Mouse (Mus musculus): ENCODE measurements around the gene Epn3.

Gene Epn3

DNA sequence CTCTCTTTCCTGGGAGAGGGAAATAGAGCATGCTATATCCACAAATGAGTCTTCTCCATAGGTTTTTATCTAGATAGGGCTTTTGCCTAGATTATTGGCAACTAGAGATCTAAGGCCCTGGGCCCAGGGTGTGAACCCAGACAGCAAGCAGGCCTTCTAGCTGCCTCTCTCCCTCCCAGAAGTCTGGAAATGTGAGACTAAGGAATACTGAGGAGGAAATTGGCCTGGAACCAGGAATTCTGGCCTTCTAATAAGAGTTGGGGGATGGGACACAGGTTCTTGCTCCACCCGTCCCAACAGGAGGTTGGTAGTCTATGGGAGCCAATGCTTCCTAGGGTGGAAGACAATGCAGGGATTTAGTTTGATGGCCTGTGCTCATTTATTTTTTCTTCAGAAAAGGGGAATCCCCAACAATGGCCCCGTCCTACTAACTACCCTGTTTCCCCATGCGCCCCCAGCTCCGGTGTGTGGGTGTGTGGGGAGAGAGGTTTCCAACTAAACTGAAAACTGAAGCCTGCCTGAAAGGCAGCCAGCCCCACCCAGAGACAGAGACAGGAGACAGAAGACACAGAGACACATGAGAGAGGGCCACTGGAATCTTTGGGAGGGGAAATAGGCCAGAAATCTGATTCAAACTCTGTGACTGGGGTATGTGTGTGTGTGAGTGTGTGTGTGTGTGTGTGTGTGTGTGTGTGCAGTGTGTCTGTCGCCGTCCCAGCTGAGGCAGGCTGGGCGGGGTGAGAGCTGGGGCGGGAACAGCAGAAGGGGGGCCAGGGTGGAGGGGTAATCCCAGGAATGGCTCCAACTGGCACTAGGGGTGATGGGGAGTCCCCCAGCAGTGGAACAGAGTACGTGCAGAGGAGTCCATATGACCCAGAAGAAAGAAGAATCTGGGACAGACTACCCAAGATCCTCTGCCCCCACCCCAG lies 30.4 kb downstream of the Epn3 start:
- no peak for DNase-seq

DNA sequence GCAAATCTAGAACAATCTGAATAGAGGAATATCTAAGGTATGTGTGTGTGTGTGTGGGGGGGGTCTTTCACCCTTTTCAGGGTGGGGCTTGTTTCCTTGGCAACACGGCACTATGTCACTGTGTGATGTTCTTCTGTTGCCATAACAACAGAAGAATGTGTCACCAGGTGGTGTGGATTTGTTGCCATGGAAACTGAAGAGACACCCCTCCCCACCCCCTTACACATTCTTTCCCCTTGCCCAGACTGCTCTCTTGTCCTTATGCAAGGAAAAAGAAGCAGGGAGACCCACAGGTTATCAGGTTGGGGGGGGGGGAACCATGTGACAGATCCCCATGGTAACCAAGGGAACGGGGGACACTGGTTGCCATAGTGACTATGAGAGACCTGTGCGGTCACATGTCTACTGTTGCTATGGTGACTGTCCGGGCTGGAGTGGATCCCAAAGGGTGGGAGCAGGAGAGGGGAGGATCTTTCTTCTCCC lies 31.2 kb downstream of the Epn3 start:
- DNase-seq = no peak

DNA sequence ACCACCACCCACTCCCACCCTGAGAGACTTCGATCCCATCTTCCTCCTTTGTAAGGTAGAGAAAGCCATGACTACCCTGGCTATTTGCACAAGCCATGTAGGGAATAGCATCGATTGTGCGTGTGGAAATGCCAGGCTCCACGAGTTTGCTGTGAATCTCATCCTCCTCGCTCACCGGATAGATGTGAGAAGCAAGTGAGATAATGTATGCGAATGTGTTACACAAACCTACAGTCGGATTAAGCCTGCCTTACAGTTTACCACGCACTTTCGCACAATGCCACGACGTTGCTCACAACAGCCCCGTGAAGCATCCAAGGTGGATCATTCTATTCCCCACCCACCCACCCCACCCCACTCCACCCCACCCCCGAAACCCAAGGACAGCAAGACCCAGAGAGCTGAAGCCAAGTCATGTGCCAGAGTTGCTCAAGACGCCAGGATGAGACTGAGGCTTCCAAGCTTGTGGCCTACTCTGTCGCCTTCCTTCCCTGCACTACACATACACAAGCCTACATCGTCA lies 33.4 kb downstream of the Epn3 start:
- DNase-seq = no peak

DNA sequence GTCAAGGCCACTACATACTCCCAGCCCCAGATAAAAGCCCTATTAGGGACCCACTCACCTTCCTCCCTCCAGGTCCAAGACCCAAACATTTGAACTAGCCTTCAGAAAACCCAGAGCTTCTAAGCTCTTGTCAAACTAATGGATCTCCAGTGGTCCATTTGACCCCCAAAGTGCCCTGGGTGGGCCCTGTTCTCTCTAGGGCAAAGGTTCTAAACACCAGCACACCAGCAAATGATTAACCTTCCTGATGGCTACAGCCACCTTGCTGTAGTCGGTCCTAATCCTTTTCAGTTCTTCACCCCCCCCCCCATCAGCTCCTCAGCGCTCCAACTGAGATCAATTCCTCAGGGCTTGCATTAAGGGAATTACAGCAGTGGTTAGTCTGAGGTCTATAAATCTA lies 35.6 kb downstream of the Epn3 start:
- no peak for DNase-seq

DNA sequence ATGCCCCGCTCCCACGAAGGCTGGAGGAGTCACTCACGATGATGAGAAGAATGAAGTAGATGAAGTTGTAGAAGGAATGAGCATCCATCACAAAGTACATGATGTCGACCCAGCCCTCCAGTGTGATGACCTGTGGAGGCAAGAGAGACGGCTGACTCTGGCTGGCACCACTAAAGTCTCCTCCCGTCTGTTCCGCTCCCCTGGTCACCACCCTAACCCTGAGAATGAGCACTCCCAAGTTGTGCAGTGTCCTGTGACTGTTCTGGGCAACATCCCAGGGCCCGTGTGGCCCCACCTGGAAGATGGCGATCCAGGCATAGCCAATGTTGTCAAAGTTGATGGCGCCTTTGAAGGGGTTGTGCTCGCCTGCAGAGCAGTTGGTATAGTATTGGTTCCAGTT lies 37.9 kb downstream of the Epn3 start:
- no peak for DNase-seq

DNA sequence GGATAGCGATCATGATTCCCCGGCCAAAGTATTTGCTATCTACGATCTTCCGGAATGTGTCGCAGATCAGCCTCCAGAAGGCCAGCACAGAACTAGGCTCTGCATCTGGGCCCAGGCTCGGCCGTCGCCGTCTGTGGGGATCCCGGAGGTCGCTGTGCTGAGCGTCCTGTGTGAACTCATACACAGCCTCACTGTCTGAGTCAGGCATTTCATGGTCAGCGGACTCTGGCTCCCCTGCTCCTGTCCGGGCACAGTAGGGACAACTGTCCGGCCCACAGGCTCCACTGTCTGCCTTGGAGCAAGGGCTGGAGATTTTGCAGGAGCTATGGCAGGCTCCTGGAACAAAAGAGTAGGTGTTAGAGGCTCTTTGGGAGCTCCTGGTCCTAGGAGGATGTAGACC lies 42.8 kb downstream of the Epn3 start:
- no peak for DNase-seq

- no peak for DNase-seq
Measured at GRCm38 (mm10) chr11:94456347-94456746, 43.4 kb downstream of the Epn3 start.

GRCm38 (mm10) chr11:94455161-94455820 lies 44.5 kb downstream of the Epn3 start:
- peak; percentile 12 for DNase-seq

DNA sequence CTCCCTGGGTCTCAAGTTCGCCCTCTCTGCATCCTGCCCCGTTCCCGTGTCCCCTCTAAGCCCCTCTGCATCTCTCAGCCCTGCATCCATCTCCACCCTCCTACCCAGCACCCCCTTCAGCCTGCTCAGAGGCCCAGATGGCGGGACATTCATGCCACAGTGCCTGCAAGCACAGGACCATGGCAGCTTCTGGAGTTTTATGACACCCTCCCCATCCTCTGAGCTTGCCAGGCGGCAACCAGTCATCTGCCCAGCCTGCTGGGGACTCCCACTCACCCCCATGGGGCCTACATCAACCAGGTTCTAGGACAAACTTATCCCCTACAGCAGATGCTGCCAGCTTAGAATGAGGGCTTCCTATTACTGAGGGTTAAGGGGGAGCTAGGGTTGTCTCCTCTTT lies 45.0 kb downstream of the Epn3 start:
- DNase-seq = no peak

DNA sequence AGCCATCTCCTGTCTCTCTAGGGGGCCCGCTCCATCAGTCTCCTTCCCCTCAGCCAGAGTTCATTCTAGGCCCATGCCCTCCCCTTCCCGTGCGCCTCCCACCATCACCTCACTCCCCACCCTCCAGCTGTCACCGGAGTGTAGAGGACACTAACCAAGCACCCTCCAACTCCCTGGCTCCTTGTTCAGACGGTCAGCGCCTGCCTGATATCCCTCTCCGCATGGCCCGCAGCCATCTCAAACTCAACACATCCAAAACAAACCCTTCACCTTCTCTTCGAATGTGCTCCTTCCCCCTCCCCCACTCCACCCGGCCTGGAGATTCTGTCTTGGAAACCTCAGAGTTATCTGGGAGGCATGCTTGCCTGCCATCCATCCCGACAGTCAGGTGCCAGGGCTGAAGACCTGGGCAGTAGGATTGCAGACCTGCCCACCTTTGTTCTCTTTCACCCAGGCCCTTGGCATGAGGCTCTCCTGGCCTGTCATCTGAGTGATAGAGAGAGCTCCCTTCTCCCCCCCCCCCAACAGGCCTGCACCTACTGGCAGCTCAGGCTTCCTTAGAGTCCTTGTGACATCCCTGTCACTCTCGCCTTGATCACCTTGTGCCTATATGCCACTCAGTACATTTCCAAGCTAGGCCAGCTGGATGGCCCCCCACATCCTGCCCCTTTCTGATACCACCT lies 48.5 kb downstream of the Epn3 start:
- no peak for DNase-seq

DNA sequence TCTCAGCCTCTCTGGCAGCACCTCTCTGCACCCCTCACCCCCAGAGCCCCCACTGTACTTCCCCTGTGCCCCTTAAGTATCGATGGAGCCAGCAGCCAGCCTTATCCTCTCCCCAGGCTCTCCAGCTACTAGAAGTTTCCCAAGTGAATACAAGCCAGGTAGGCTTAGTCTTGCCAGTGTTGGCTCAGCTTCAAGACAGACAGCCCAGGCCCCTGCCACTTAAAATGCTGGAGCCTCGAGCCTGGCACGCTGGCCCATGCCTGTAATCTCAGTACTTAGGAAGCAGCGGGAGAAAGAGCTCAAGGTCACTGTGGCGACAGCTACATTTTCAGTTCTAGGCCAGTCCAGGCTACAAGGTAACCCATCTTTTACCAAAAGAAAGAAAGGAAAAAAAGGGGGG lies 49.9 kb downstream of the Epn3 start:
- DNase-seq = no peak

- no peak for DNase-seq
Measured at GRCm38 (mm10) chr11:94449239-94449638, 50.5 kb downstream of the Epn3 start.

- no peak for DNase-seq
Measured at GRCm38 (mm10) chr11:94447017-94447416, 52.8 kb downstream of the Epn3 start.

DNA sequence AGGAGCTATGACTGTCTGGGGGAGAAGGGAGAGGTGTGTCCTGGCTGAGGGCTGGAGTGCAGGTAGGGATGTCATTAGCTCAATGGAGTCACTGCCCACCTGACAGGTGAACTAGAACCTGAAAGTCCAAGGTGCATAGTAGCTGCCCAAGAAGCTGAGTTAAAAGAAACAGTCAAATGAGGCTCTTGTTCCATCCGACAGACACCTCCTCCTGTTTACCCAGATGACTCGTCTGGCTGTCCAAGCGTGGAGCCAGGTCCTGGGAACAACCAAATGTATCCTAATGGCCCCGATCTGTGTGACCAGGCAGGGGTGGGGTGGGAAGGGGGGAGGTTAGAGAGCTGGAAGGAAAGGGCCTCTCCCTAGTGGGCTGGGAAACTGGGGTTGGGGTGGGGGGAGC lies 54.5 kb downstream of the Epn3 start:
- DNase-seq = no peak

DNA sequence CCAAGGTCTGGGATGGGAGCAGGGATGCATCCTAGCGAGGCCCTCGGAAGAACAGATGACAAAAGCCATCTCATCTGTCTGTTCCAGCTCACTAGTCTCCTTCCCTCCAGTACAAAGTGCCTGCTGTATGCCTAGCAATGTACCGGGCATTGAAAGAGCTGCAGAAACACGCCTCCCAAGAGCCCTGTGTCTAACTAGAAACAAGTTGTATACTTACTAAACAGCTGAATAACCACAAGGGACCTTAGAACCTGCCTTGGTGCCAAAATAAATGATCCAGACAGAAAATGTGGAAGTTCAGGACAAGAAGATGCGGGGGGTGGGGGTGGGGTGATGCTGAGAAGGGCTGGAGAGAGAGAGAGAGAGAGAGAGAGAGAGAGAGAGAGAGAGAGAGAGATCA lies 54.9 kb downstream of the Epn3 start:
- DNase-seq = no peak

GRCm38 (mm10) chr11:94441752-94442151 lies 58.0 kb downstream of the Epn3 start:
- no peak for DNase-seq

DNA sequence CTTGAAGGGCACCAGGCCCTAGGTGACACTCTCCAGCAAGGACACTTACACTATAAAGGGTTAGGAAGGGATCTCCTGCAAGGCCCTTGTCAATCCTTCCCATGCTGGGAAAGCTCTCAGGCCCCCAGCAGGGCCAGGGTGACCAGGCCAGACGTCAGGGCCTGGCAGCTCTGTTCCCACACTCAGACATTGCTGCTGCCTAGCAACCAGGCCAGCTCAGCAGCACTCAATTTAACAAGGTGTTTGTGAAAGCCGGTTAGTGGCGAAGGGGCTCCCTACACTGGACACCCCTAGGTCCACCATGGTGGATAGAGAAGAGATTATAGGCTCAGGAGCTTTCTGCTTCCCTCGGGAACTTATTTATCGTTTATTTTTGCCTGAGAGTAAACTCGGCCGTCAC lies 58.7 kb downstream of the Epn3 start:
- no peak for DNase-seq

- DNase-seq = no peak
Measured at GRCm38 (mm10) chr11:94440421-94440820, 59.4 kb downstream of the Epn3 start.

Data from thymus, postnatal 14 days (tissue).